Mouse (Mus musculus) kidney, postnatal 10 days (tissue): ENCODE measurements around the gene Pdk2.
"Not testable (repeated sequence)": the region's sequence is repeated elsewhere in the genome, so short reads cannot be mapped to it uniquely, and the experiment has no call there.

Source experiments
- DNase-seq: peaks from one replicate; pipeline ENCODE4 v3.0.0; 2021; ENCODE audit warnings: mixed read lengths

Gene Pdk2

GRCm38 (mm10) chr11:95026090-95026542 lies 15.0 kb downstream of the Pdk2 start:
- DNase-seq = no peak

GRCm38 (mm10) chr11:95025227-95026012 lies 15.7 kb downstream of the Pdk2 start:
- DNase-seq = no peak

- peak; percentile 62 for DNase-seq
Measured at GRCm38 (mm10) chr11:95024439-95025184, 16.5 kb downstream of the Pdk2 start.

- no peak for DNase-seq
Measured at GRCm38 (mm10) chr11:95023481-95023880, 17.7 kb downstream of the Pdk2 start.

GRCm38 (mm10) chr11:95022237-95022992 lies 18.7 kb downstream of the Pdk2 start:
- DNase-seq = no peak

- DNase-seq = no peak
Measured at GRCm38 (mm10) chr11:95015484-95015883, 25.7 kb downstream of the Pdk2 start.

DNA sequence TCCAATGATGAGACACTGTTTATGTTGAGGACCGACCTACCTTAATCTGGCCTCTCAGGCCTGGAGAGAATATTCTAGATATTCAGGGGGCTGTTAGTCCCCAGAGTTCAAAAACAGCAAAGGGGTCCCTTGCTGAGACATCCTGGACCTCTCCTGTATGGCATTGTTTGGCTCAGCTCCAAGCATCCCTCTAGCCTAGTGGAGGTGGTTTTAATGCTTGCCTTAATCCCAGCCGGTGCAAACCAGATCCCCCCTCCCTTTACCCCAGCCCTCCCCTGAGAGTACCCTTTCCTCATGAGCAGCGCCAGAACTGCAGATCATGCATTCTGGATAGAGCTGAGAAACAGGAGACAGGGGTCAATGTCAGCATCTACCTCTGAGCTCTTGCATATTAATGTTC lies 28.7 kb downstream of the Pdk2 start:
- peak; percentile 54 for DNase-seq

DNA sequence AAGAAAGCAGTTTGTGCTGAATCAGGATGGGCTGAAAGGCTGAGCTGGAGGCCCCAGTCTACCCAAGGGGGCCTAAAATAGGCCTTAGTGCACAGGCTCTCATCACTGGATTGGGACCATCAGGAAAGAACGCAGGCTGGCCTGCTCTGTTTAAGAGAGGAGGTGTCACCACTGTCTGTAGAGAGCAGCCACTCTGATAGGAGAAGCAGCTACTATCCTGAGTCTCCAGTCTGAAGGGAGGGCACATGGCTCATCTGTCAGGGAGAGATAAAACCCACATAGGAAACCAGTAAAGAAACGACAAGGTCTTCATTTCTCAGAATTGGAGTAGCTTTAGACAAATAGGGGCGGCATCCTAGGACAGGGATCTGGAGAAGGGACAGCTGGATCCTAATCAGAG lies 29.1 kb downstream of the Pdk2 start:
- DNase-seq = no peak

- no peak for DNase-seq
Measured at GRCm38 (mm10) chr11:95011416-95011815, 29.7 kb downstream of the Pdk2 start.

DNA sequence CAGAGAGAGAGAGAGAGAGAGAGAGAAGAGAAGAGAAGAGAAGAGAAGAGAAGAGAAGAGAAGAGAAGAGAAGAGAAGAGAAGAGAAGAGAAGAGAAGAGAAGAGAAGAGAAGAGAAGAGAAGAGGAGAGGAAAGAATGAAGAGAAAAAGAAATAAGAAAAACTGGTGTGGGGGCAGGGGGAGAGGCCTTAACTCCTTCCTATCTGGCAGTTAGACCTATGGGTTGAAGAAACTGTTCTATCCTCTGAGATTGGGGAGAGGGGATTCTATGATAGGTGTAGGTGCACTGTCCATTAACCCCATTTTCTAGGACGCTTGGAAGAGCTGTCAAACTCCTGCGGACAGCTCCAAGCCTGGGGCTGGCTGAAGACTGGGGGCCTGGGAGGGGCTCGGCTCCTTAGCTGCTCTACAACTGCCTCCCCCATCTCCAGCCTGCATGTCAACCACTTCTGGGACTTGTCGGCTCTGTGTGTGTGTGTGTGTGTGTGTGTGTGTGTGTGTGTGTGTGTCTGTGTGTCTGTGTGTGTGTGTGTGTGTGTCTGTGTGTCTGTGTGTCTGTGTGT lies 30.2 kb downstream of the Pdk2 start:
- DNase-seq = not testable (repeated sequence)

DNA sequence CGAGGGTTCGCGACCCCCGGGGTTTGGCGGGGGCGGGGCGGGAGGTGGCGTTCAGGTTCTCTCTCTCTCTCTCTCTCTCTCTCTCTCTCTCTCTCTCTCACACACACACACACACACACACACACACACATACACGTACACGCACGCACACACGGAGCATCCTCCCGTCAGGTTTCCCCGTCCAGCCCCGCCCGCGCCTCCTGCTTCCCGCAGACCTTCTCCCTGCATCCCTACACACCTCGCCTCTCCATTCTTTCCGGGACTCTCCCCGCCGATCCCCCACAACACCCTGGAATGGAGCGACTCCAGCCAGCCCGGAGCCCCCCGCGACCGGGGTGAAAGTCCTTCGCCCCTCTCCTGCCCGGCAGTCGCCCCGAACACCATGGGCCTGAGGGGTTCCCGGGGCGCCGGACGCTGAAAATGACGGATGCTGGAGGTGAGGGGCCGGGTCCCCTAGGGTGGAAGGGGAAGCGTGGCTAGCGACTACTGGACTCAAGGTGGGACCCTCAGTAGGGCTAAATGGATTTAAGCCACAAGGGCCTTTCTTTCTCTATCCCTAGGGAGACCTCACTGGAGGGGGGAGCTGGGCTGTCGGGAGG lies 30.9 kb downstream of the Pdk2 start:
- peak; percentile 60 for DNase-seq

DNA sequence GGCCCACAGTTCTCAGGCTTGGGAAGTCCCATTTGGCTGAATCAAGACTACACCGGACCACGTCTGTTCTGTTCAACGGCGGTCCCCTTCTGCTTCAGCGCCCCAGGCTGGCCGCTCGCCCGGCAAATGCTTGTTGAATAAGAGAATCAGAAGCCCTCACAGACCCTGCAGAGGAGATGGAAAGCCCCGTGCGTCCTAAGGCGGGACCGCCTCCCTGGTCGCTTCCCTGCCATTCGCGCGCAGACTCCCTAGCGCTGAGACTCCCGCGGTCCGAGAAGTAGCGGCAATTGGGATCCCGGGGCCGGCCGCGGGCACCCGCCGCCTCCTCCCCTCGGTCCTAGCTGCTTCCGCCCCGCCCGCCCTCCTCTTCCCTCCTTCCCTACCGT lies 31.5 kb downstream of the Pdk2 start, which contains the start of gene Samd14:
Samd14 (plus strand) TSS at position 251 of the 386 bp plus-strand sequence.
- peak; percentile 85 for DNase-seq

- peak; percentile 48 for DNase-seq
Measured at GRCm38 (mm10) chr11:95008661-95009628, 32.2 kb downstream of the Pdk2 start.

GRCm38 (mm10) chr11:95007418-95007817 lies 33.7 kb downstream of the Pdk2 start:
- no peak for DNase-seq

- peak; percentile 93 for DNase-seq
Measured at GRCm38 (mm10) chr11:95006525-95007219, 34.5 kb downstream of the Pdk2 start.

DNA sequence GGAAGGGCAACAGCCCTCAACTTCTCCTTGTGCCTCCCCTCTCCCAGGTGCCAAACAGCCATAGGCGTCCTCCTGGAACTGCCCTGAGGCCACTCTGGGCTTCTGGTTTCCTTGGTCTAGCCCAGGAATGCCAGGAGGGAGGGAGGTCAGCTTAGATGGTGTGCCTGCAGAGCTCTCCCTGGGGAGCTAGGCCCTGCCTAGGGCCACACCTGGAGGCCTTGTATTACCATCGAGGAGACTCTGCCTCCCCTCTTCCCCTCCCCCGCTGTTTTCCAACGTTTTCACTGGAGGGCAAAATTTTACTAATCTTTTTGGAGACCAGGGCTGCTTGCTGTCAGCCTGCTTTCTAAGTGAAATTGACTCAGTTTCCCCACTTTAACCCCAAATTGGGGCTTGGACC lies 35.1 kb downstream of the Pdk2 start:
- peak; percentile 52 for DNase-seq

DNA sequence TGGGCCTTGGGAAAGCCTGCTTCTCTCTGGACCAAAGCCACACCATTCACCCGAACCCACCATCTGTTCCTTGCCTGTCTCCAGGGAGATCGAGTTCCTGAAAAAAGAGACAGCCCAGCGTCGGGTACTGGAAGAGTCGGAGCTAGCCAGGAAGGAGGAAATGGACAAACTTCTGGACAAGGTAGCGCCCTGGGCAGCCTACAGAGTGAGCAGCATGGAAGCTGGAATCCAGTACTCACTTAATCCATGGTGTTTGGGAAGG lies 36.3 kb downstream of the Pdk2 start:
- no peak for DNase-seq

DNA sequence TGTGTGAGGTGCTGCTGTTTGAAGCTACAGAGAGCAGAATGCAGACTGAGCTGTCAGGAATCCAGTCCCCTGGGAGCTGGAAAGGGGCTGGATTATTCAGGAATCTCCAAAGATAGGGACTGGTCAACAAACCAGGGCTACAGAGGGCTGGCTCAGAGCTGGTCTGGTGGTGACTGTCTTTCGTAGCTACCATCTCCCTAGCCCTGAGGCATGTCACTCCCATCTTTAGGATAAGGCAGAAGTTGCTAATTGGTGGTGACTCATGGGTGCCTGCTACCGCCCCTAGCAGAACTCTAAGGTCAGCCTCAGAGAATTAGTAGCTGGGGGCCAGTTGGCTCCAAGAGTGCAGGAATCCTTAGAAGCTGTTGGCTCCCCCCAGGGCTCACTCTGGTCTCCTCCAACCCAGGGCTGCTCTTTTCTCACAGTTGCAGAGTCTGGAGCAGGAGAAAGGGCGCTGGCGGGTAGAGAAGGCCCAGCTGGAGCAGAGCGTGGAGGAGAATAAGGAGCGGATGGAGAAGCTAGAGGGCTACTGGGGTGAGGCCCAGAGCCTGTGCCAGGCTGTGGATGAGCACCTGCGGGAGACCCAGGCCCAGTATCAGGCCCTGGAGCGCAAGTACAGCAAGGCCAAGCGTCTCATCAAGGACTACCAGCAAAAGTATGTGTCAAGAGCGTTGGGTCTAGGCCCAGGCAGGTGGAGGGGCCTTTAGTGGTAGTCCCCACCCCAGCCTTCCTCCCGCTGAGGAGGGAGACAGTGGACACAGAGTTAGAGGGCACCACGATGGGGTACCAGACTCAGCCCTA lies 36.8 kb downstream of the Pdk2 start:
- DNase-seq = no peak

- no peak for DNase-seq
Measured at GRCm38 (mm10) chr11:95002705-95003104, 38.4 kb downstream of the Pdk2 start.
